Mouse (Mus musculus): ENCODE data around the gene Nav2.

The Nav2 gene

GRCm38 (mm10) chr7:49058304-49059012, 149.9 kb downstream of the Nav2 start:
- DNase-seq: no peak

GRCm38 (mm10) chr7:49064792-49065521, 156.4 kb downstream of the Nav2 start:
- DNase-seq: no peak

GRCm38 (mm10) chr7:49065621-49066475, 157.3 kb downstream of the Nav2 start:
- DNase-seq: no peak

- no peak for DNase-seq
Observed at GRCm38 (mm10) chr7:49066828-49067227, 158.3 kb downstream of the Nav2 start.

DNA sequence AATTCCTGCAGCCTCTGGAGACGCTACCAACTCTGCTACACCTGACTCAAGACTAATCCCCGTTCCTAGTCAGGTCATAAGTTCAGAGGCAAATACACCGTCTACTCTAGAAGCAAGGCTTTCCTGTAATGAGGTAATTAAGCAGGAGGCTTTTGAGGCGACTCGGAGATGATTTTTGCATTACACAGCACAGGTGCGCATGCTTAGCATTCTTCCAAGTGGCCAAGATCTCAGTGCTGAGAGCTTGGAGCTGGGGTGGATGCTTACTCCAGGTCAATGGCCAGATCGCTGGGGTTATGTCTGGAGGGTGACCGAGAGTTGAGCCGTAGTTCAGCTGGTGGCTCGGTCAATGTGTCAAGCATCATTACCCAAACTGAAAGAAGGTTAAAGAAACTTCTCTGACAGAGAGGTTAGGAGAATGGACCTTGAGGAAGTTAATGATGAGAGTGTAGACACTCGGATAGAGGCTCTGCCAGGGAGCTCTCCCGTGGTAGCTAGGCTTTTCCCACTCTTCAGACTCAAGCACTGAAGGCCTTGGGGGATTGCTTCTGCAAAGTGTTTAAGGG, 161.0 kb downstream of the Nav2 start:
- no peak for DNase-seq

GRCm38 (mm10) chr7:49070621-49071020, 162.1 kb downstream of the Nav2 start:
- no peak for DNase-seq

DNA sequence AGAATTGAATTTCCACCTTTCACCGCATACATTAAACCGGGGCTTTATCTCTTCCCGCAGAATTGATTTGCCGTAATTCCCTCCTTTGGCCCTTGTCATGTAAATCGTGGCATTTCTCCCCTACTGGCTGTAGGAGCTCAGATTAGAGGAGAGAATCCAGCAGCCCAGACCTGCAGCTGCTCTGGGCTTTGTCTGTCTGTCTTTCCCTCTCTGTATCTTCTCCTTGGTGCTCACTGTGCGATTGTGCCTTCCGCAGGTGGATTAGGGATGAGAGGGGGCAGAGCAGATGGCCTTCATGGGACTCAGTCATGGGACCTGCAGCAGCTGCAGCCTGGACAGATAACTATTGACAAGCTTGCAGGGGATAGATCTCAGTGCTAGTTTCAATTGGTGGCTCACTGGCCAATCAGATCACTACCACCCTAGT, 162.6 kb downstream of the Nav2 start:
- no peak for DNase-seq

- DNase-seq: no peak
Observed at GRCm38 (mm10) chr7:49075333-49075934, 166.9 kb downstream of the Nav2 start.

DNA sequence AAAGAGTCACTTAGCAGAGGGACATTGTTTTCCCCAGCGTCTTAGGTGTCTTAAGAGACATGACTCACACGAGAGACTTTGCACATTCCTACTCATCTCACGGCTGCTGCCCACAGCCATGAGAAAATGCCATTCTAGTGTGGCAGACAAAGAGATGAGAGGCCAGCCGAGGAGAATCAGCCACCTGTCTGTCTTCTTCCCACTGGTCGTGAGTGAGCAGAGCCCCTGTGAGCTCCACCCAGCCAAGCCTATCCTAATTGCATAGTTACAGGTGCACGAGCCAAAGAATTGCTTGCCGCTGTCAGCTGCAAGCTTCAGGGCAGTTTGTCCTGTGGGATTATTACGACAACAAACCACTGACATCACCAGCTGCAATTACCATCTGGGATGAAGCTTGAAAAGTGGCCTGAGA, 167.8 kb downstream of the Nav2 start:
- peak; percentile 72 for DNase-seq

- DNase-seq: peak; percentile 57
Observed at GRCm38 (mm10) chr7:49078930-49079329, 170.4 kb downstream of the Nav2 start.

GRCm38 (mm10) chr7:49082585-49083165, 174.2 kb downstream of the Nav2 start:
- DNase-seq: no peak

GRCm38 (mm10) chr7:49084768-49085167, 176.3 kb downstream of the Nav2 start:
- no peak for DNase-seq

DNA sequence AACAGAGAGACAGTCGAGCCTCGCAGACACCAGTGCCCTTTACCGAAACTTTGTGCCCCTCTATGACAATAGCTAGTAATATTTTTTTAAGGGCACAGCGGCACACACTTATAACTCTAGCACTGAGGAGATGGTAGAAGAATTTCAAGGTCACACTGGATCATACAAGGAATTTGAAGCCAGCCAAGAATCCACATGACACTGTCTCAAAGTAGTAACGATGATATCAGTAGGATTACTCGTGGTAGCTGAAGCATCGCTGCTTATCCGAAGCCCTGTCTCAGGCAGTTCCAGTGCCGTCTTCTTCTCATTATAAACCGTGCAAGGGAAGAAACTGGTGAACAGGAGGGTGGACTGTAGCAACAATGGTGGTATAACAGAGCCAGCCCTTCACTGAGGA, 177.2 kb downstream of the Nav2 start:
- no peak for DNase-seq

DNA sequence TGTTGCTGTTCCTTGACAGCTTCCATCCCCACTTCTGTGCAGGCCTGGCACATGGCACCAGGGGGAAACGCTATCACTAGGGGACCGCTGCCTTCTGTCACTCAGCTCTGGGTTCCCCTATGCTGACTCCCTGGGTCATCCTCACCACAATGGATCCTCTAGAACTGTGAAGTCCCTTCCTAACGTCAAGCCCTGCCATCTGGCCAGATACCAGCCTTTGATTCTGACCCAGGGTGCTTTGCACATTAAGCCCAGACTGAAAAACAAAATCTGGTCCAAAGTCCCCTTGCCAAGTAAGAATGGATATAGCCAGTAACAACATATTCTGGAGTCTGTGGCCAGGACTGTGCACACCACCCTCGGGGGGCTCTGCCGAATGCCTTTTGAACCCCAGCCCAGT, 178.6 kb downstream of the Nav2 start:
- no peak for DNase-seq

GRCm38 (mm10) chr7:49088198-49088912, 179.8 kb downstream of the Nav2 start:
- no peak for DNase-seq

DNA sequence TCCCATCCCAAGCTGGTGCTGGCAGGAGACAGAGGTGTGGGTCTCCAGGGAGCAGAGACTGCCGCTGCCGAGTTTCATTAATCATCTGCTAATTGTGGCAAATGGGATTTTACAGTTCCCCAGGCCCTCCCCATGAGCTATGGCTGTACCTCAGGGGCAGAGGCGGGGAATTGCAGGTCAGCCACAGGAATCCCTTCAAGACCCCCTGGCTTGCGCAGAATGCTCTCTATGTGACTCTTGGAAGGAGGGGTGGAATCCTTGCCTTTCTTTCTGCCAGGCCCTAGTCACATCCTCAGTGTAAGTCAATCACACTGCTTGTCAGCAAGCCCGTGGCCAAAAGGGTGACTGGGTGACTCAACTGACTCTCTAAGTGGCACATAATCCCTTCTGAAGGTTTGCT, 182.9 kb downstream of the Nav2 start:
- DNase-seq: no peak

GRCm38 (mm10) chr7:49091921-49092320, 183.4 kb downstream of the Nav2 start:
- DNase-seq: no peak

DNA sequence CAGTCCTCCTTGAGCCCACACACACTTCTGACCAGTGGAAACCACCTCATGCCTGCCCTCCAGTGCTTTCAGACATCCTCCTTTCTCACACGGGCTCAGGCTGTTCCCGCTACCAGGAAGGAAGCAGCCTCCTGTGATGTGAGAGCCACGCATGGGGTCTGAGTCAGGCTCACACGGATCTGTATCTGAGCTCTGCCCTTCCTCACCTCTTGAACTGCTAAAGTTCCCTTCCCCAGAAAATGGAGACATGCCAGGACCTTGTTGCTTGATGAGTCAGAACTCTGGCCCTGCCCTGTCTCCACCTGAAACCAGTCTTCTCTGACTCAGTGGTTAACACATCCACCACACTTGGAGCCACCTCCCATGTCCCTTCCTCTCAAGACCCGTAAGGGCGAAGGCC, 185.1 kb downstream of the Nav2 start:
- DNase-seq: no peak

GRCm38 (mm10) chr7:49094531-49094930, 186.0 kb downstream of the Nav2 start:
- DNase-seq: no peak

DNA sequence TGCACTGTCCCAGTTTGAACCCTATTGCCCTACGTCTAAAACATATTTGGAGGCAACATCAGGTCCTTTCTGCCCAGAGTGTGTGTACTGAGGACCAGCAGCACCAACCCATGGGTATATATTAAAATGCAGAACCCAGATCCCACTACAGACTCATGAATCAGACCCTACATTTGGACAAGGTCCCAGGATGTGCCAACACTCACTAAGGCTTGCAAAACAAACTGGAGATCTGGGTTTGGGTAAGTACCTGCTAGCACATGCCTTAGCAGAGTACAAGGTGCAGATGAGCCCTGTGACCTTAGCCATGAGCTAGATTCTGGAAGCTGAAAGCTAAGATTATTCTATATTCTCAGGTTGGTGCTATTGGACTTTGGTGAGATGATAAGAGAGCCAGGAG, 192.8 kb downstream of the Nav2 start:
- DNase-seq: no peak

GRCm38 (mm10) chr7:49102223-49102622, 193.7 kb downstream of the Nav2 start:
- no peak for DNase-seq

DNA sequence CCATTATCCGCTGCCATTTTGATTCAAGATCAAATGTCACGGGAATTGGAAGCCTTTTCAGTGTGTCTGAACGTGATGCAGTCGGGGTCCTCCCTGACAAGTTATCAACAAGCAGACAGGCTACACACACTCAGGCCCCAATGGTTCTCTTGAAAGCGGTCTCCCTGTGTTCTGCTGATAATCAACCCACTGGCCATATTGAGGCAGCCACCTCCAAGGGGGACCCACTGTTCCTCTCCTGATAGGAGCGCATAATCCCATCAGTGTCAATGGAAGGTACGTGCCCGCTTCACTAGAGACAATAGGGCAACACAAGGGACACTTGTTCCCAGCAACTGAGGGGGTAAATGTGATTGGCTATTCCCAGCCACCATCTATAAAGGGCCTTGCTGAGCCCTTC, 195.9 kb downstream of the Nav2 start:
- DNase-seq: no peak
